Mouse (Mus musculus) cerebellum, postnatal 36 days (tissue): ENCODE measurements at regions not wholly inside any gene's neighbourhood (a gene's known extent, or its start where the extent isn't known, plus 50 kb on each side); places are given as distances from the start of the nearest gene placed in this dataset.

ENCODE experiments used
- DNase-seq, 2 experiments: peaks; one replicate each; pipeline ENCODE4 v3.0.0; 2021 to 2022; ENCODE audit warnings: mixed read lengths in 2 of 2

GRCm38 (mm10) chr16:30652692-30653091, 53.2 kb downstream of the Fam43a start:
- no peak for DNase-seq

GRCm38 (mm10) chr16:30653806-30654205, 54.3 kb downstream of the Fam43a start:
- peak; percentile 68 to 76 for DNase-seq

- no peak for DNase-seq
Observed at GRCm38 (mm10) chr16:30654226-30654625, 54.7 kb downstream of the Fam43a start.

- no peak for DNase-seq
Observed at GRCm38 (mm10) chr16:30655798-30656221, 56.3 kb downstream of the Fam43a start.

- DNase-seq: no peak
Observed at GRCm38 (mm10) chr16:30656881-30657280, 57.4 kb downstream of the Fam43a start.

- no peak for DNase-seq
Observed at GRCm38 (mm10) chr16:30658921-30659320, 59.4 kb downstream of the Fam43a start.

GRCm38 (mm10) chr16:30661086-30661977, 61.8 kb downstream of the Fam43a start:
- no peak for DNase-seq

- DNase-seq: no peak
Observed at GRCm38 (mm10) chr16:30663055-30663454, 63.5 kb downstream of the Fam43a start.

- DNase-seq: no peak
Observed at GRCm38 (mm10) chr16:30663971-30664370, 64.4 kb downstream of the Fam43a start.

GRCm38 (mm10) chr16:30664433-30664832, 64.9 kb downstream of the Fam43a start:
- DNase-seq: no peak

- DNase-seq: no peak
Observed at GRCm38 (mm10) chr16:30665881-30666280, 66.4 kb downstream of the Fam43a start.

- DNase-seq: no peak
Observed at GRCm38 (mm10) chr16:30669883-30670282, 70.4 kb downstream of the Fam43a start.

GRCm38 (mm10) chr16:30671584-30671983, 72.1 kb downstream of the Fam43a start:
- no peak for DNase-seq

- DNase-seq: no peak
Observed at GRCm38 (mm10) chr16:30672776-30673550, 73.4 kb downstream of the Fam43a start.

- DNase-seq: peak; percentile 29
Observed at GRCm38 (mm10) chr16:30673662-30674061, 74.1 kb downstream of the Fam43a start.

GRCm38 (mm10) chr16:30675829-30676228, 76.3 kb downstream of the Fam43a start:
- DNase-seq: no peak

- DNase-seq: no peak
Observed at GRCm38 (mm10) chr16:30677016-30677415, 77.5 kb downstream of the Fam43a start.

- DNase-seq: no peak
Observed at GRCm38 (mm10) chr16:30677896-30678707, 78.6 kb downstream of the Fam43a start.

- DNase-seq: no peak
Observed at GRCm38 (mm10) chr16:30678708-30679492, 79.4 kb downstream of the Fam43a start.

GRCm38 (mm10) chr16:30679493-30679811, 79.9 kb downstream of the Fam43a start:
- DNase-seq: no peak

GRCm38 (mm10) chr16:30681421-30681820, 81.9 kb downstream of the Fam43a start:
- no peak for DNase-seq

GRCm38 (mm10) chr16:30683986-30684385, 84.5 kb downstream of the Fam43a start:
- no peak for DNase-seq
